Mouse (Mus musculus) ES-Bruce4 (cell line): ENCODE data around the gene Ms4a6d. TPM values are rescaled to one million over a fixed set of nuclear protein-coding genes. Genes with fewer than 3 reads are reported as not detected.

Experiments used
- H3K27ac ChIP-seq: 2 replicates; pipeline ENCODE4 v1.5.1; 2012; ENCODE audit warnings: low read length, inconsistent platforms; ENCODE audit not compliant: insufficient read depth
- H3K27me3 ChIP-seq: 2 replicates; pipeline ENCODE4 v1.6.1; 2012; ENCODE audit warnings: mild to moderate bottlenecking, low read length, inconsistent platforms; ENCODE audit not compliant: control insufficient read depth, poor library complexity, insufficient read depth, severe bottlenecking
- H3K36me3 ChIP-seq: 2 replicates; pipeline ENCODE4 v1.6.1; 2012; ENCODE audit warnings: inconsistent platforms, mild to moderate bottlenecking, low read length, moderate library complexity; ENCODE audit not compliant: control insufficient read depth, poor library complexity, insufficient read depth, severe bottlenecking
- H3K4me1 ChIP-seq: one replicate; pipeline ENCODE4 v1.8.1; 2011; ENCODE audit warnings: low read length; ENCODE audit not compliant: control insufficient read depth, insufficient read depth
- H3K4me3 ChIP-seq: 2 replicates; pipeline ENCODE4 v1.5.1; 2011; ENCODE audit warnings: low read depth, mild to moderate bottlenecking, low read length
- H3K9ac ChIP-seq: 2 replicates; pipeline ENCODE4 v1.6.1; 2012; ENCODE audit warnings: low read depth, mild to moderate bottlenecking, inconsistent platforms; ENCODE audit not compliant: poor library complexity, severe bottlenecking
- H3K9me3 ChIP-seq: replicated peaks from 2 replicates; pipeline ENCODE4 v1.6.1; 2012; ENCODE audit warnings: mild to moderate bottlenecking, low read length, inconsistent platforms; ENCODE audit not compliant: control insufficient read depth, poor library complexity, insufficient read depth, severe bottlenecking
- CTCF ChIP-seq: IDR thresholded peaks from one replicate; pipeline ENCODE4 v1.8.1; 2011; ENCODE audit warnings: low read depth, low read length
- EP300 ChIP-seq: IDR thresholded peaks from 2 replicates; pipeline ENCODE4 v1.6.1; 2011; ENCODE audit warnings: low read depth, low read length; ENCODE audit not compliant: insufficient read depth
- POLR2A ChIP-seq: IDR thresholded peaks from one replicate; pipeline ENCODE4 v1.8.1; 2011; ENCODE audit warnings: low read length; ENCODE audit not compliant: insufficient read depth
- polyA plus RNA-seq: library from polyadenylated mRNA; stranded (reverse); fragments of >200 nt; gene quantifications from 2 replicates; pipeline ENCODE4 v1.2.4, GENCODE M21; 2011; ENCODE audit warnings: low read depth; ENCODE audit not compliant: missing spikeins, insufficient read depth, insufficient read length

Gene Ms4a6d
- polyA plus RNA-seq, 1 experiment, result not detected

DNA sequence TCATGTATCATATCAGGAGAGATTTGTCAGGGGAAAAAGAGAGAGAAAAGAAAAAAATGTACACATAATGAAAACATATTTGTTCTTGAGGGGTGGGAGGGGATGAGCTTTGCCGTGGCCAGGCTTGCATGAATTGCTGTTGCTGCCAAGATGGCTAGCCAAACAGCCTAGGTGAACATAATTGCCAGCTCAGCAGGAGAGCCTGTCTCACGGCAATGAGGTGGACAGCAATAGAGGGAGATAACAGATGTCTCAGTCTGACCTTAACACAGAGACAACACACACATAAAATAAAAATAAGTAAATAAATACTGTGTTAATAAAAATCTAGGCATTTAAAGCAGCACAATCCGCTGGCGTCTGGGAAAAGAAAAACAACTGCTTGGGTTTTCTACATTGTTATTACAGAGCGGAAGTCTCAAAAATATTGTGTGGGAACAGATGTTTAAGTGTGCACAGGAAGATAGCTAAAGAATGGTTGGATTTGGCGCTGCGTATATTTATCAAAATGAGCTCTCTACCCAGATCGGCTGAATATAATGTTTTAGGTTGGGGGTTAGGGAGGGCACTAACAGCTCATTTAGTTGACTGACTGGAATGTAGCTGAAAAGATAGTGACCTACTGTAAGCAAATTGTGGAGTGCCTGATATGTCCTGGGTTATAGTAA is 9.3 kb upstream of the Ms4a6d start:
- Histone ChIP-seq H3K9me3 (no peaks in the 10 kb centered on the region), H3K4me1 (peaks cover 4% of the 10 kb centered on the region), H3K27me3 (peaks cover 1% of the 10 kb centered on the region; the same call in 1 of the 2 replicates), H3K9ac (no peak overlapping the region), H3K4me3 (no peak overlapping the region), H3K27ac (no peak overlapping the region), H3K36me3 (no peaks in the 10 kb centered on the region)
- TF ChIP-seq POLR2A (no peak), EP300 (no peak), CTCF (no peak)

DNA sequence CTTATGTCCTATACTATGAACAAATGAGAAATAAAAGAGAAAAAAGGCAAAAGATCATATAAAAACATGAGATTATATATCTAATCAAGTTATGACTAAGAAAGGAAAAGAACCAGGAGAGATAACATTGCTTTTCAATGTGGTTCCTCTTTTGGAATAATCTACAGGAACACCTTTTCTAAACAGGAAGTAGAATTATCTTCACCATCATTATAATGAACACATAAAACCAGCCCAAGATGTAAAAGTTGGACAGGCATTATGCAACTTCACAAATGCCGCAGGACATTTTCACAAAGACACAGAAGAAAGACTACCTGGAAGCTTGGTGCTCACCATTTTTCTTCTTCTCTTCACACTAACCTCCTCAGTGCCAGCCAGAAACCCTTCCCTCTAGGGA is 8.4 kb upstream of the Ms4a6d start:
- Histone ChIP-seq H3K27ac (no peak overlapping the region), H3K9ac (no peak overlapping the region), H3K36me3 (no peaks in the 10 kb centered on the region), H3K27me3 (peaks cover 1% of the 10 kb centered on the region; the same call in 1 of the 2 replicates), H3K4me1 (peaks cover 4% of the 10 kb centered on the region), H3K9me3 (no peaks in the 10 kb centered on the region), H3K4me3 (no peak overlapping the region)
- no peak for TF ChIP-seq POLR2A
- TF ChIP-seq EP300, result no peak
- no peak for TF ChIP-seq CTCF

DNA sequence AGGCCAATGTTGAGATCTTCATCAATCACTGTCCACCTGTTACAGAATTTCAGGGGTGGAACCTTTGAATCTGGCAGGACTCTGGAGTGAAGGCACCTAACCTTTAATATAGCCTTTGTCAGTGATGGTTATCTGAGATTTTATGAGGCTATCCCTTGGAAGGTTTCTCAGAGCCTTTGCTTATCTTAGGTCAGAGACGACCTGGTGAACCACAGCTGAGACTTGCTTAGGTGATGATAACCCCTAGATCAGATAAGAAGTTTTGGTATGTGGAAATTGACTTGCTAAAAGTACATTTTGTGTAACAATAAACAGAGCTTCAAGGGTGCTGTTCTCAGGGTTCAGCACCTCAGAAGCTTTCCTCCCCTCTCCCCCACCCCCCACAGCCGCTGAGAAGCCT is 7.6 kb upstream of the Ms4a6d start:
- H3K4me1 ChIP-seq, result peaks cover 4% of the 10 kb centered on the region
- peaks cover 1% of the 10 kb centered on the region; the same call in 1 of the 2 replicates for H3K27me3 ChIP-seq
- H3K9ac ChIP-seq, result no peak overlapping the region

DNA sequence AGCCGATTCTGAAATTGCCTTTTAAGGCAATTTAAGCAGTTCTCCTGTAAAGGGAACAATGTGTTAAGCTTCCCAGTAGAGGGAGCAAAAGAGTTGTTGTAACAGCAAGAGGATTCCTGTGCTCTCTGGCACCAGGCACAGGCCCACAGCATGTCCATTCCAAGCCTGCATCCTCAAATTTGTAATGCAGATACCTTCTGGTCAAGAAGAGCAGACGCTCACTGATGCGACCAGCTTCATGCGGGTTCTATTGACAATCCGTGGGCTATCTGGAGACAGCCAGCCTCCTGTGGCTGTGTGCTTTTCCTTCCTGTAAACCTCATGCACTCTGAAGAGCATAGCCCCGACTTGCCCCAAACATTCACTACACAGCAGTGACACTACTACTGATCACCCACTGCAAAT is 6.9 kb upstream of the Ms4a6d start:
- TF ChIP-seq CTCF (peak; percentile 35), EP300 (no peak)
- Histone ChIP-seq H3K4me1 (peaks cover 4% of the 10 kb centered on the region), H3K9ac (no peak overlapping the region), H3K9me3 (no peaks in the 10 kb centered on the region), H3K27me3 (peaks cover 1% of the 10 kb centered on the region; the same call in 1 of the 2 replicates), H3K36me3 (no peaks in the 10 kb centered on the region), H3K27ac (peak overlapping the region; percentile 18; the same call in 1 of the 2 replicates), H3K4me3 (no peak overlapping the region)

More for the DNA sequence above, 7.6 kb upstream of the Ms4a6d start:
- Histone ChIP-seq H3K36me3 (no peaks in the 10 kb centered on the region), H3K27ac (no peak overlapping the region), H3K9me3 (no peaks in the 10 kb centered on the region), H3K4me3 (no peak overlapping the region)
- TF ChIP-seq EP300 (no peak), POLR2A (no peak), CTCF (no peak)

DNA sequence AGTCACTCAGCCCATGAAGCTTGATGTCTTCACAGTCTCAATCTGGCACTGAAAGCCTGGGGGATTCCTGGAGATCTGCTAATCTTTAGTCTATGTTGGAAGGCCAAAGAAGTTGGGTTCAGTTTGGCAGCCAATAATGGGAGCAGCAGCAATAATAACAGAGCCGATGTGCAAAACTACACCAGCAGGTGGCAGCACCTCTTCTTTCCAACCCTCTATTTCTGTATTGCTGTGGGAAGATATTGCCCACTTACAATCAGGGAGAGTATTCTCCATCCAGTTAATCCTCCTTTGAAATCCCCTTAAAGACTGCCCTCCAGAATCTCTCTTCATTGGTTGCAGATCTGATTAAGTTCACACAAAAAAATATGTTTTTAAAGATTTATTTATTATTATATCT is 3.5 kb upstream of the Ms4a6d start:
- peaks cover 4% of the 10 kb centered on the region for H3K4me1 ChIP-seq
- no peak overlapping the region for H3K27ac ChIP-seq
- H3K9ac ChIP-seq, result no peak overlapping the region
- no peaks in the 10 kb centered on the region for H3K36me3 ChIP-seq
- no peaks in the 10 kb centered on the region for H3K27me3 ChIP-seq
- H3K4me3 ChIP-seq, result no peak overlapping the region
- H3K9me3 ChIP-seq, result no peaks in the 10 kb centered on the region
- TF ChIP-seq CTCF (peak; percentile 12), POLR2A (no peak), EP300 (no peak)

DNA sequence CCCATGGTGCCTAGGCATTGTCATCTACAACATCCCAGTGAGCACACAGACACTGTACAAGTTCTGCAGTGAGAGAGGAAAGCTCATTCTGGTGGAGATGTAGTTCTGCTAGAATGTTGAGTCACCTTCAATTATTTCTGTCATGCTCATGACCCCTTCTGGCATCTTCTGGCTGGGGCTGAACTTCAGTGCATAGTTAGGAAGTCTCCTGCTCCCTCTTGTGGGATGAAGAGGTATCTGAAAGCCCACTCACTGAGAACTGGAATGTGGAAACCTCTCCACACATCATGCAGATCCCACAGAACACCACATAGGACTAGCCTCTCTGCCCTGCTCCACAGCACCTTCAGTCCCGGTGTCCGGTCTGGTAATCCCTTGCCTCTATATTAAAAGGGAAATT is 2.6 kb downstream of the Ms4a6d start:
- Histone ChIP-seq H3K9ac (no peak overlapping the region), H3K36me3 (no peaks in the 10 kb centered on the region), H3K4me3 (no peak overlapping the region), H3K27ac (no peak overlapping the region), H3K27me3 (no peaks in the 10 kb centered on the region), H3K9me3 (no peaks in the 10 kb centered on the region), H3K4me1 (no peaks in the 10 kb centered on the region)
- TF ChIP-seq POLR2A (no peak), CTCF (peak; percentile 14)
